Comparison of ENCODE assay signal across 22 mouse cellular contexts in the genomic region with DNA sequence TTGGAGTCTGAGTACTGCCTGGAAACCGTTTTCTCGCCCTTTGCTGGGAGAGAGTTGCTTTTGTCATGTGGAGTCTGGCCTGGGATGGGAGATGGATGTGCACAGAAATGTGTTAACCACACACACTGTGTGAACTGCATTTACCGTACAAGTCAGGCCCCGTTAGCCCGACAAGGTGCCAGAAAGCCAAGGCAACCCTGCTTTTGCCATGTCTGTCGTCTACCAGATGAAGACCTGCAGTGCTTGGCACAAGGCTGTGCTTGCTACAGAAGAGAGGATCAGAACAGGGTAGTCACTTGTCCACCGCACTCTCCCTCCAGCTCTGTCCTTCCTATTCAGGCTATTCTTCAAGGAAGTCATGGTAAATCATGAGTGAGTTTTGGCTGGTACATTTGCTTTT.
DNase-seq lines count a peak whose midpoint lies in the region; ATAC-seq lines count a peak whose summit lies in the region.
"Had no signal": no experiment of that assay in that cellular context is flagged by ENCODE, and none has a peak within 500 bp of the region (broad histone marks: within the 10 kb centered on the region; RNA-seq: fewer than 3 reads in every experiment).

No protein-coding gene starts in this region.

- no peak for DNase-seq in forebrain, embryonic 14.5 days (ENCODE audit: low spot score)
- peak; percentile 56 for DNase-seq in left cerebral cortex, postnatal 4 days
- DNase-seq in left cerebral cortex, adult 11 months (ENCODE audit: low spot score): no peak
- no peak for DNase-seq in limb, embryonic 10.5 days (ENCODE audit: low spot score)
- DNase-seq in thymus, postnatal 0 days (ENCODE audit: low spot score): no peak
- no peak for DNase-seq in heart, adult 11 months
- DNase-seq: cerebellum, adult 9-10 months; gastrocnemius, adult 2 months; heart, postnatal 36 days; kidney, adult 9 months; kidney, postnatal 25 days; layer of hippocampus, adult 9-11 months; liver, embryonic 13.5 days; lung, postnatal 4 days; retina, postnatal 1 day; thymus, postnatal 36 days had no signal

- H3K27ac ChIP-seq in forebrain, embryonic 14.5 days (ENCODE audit: low read depth, low read length): 0 out of 2 replicates have a peak overlapping the region, but pooled peaks have one; percentile 39
- no peak overlapping the region for H3K27ac ChIP-seq in forebrain, embryonic 12.5 days
- peak overlapping the region; percentile 9; the same call in 1 of the 2 replicates for H3K27ac ChIP-seq in embryonic facial prominence, embryonic 12.5 days
- H3K27ac ChIP-seq in limb, embryonic 10.5 days: peak overlapping the region; percentile 53
- H3K27ac ChIP-seq: gastrocnemius, adult 2 months; intestine, embryonic 15.5 days; limb, embryonic 13.5 days; liver, embryonic 13.5 days; lung, embryonic 15.5 days had no signal

- peaks cover 3% of the 10 kb centered on the region; the same call in 1 of the 2 replicates for H3K27me3 ChIP-seq in forebrain, embryonic 14.5 days (replicated peaks; ENCODE audit: control insufficient read depth, insufficient read depth, low read length)
- H3K27me3 ChIP-seq in forebrain, embryonic 12.5 days: peaks cover 69% of the 10 kb centered on the region
- no peaks in the 10 kb centered on the region for H3K27me3 ChIP-seq in embryonic facial prominence, embryonic 12.5 days
- H3K27me3 ChIP-seq in limb, embryonic 10.5 days (ENCODE audit: low read depth, poor library complexity, severe bottlenecking): peaks cover 17% of the 10 kb centered on the region; the same call in 1 of the 2 replicates
- H3K27me3 ChIP-seq: CH12.LX; intestine, embryonic 15.5 days; lung, embryonic 15.5 days had no signal

- ATAC-seq in forebrain, embryonic 14.5 days: no peak
- ATAC-seq in forebrain, embryonic 12.5 days (ENCODE audit: low FRiP score): no peak
- no peak for ATAC-seq in embryonic facial prominence, embryonic 12.5 days (ENCODE audit: insufficient number of reproducible peaks, insufficient read depth, low FRiP score, low TSS enrichment)
- ATAC-seq: intestine, embryonic 15.5 days had no signal

- H3K9ac ChIP-seq in forebrain, embryonic 14.5 days (ENCODE audit: low read length): no peak overlapping the region
- H3K9ac ChIP-seq in forebrain, embryonic 12.5 days: no peak overlapping the region
- peak overlapping the region; percentile 7; the same call in 1 of the 2 replicates for H3K9ac ChIP-seq in embryonic facial prominence, embryonic 12.5 days
- H3K9ac ChIP-seq: intestine, embryonic 15.5 days; limb, embryonic 13.5 days; liver, embryonic 13.5 days; lung, embryonic 15.5 days had no signal

- H3K4me2 ChIP-seq in forebrain, embryonic 14.5 days (ENCODE audit: low read length): no peak overlapping the region
- no peak overlapping the region for H3K4me2 ChIP-seq in forebrain, embryonic 12.5 days
- no peak overlapping the region for H3K4me2 ChIP-seq in embryonic facial prominence, embryonic 12.5 days (replicated peaks)
- H3K4me2 ChIP-seq: intestine, embryonic 15.5 days; limb, embryonic 13.5 days; liver, embryonic 13.5 days; lung, embryonic 15.5 days had no signal

- H3K9me3 ChIP-seq in forebrain, embryonic 14.5 days (replicated peaks; ENCODE audit: control insufficient read depth, low read length): no peaks in the 10 kb centered on the region
- H3K9me3 ChIP-seq in forebrain, embryonic 12.5 days: no peaks in the 10 kb centered on the region
- H3K9me3 ChIP-seq in embryonic facial prominence, embryonic 12.5 days: no peaks in the 10 kb centered on the region
- no peaks in the 10 kb centered on the region for H3K9me3 ChIP-seq in limb, embryonic 10.5 days (replicated peaks)
- H3K9me3 ChIP-seq: intestine, embryonic 15.5 days; limb, embryonic 13.5 days; liver, embryonic 13.5 days; lung, embryonic 15.5 days had no signal

- no peak overlapping the region for H3K4me3 ChIP-seq in forebrain, embryonic 14.5 days (ENCODE audit: low read depth, low read length)
- H3K4me3 ChIP-seq in forebrain, embryonic 12.5 days (replicated peaks): no peak overlapping the region
- H3K4me3 ChIP-seq in embryonic facial prominence, embryonic 12.5 days: no peak overlapping the region
- no peak overlapping the region for H3K4me3 ChIP-seq in limb, embryonic 10.5 days
- H3K4me3 ChIP-seq: gastrocnemius, adult 2 months; intestine, embryonic 15.5 days; limb, embryonic 13.5 days; liver, embryonic 13.5 days; lung, embryonic 15.5 days had no signal

- intact Hi-C loops in left cerebral cortex, postnatal 4 days (cut with DNase I): no loop called here

- 57% methylated on average over 7 of the region's 7 CpGs for WGBS in forebrain, embryonic 14.5 days
- 64% methylated on average over 7 of the region's 7 CpGs for WGBS in forebrain, embryonic 12.5 days
- WGBS in embryonic facial prominence, embryonic 12.5 days: 76% methylated on average over 7 of the region's 7 CpGs
- 70% methylated on average over 7 of the region's 7 CpGs for WGBS in limb, embryonic 10.5 days

- H3K36me3 ChIP-seq in forebrain, embryonic 14.5 days (ENCODE audit: control insufficient read depth, insufficient read depth, low read length): no peaks in the 10 kb centered on the region
- H3K36me3 ChIP-seq in forebrain, embryonic 12.5 days (replicated peaks): no peaks in the 10 kb centered on the region
- H3K36me3 ChIP-seq in embryonic facial prominence, embryonic 12.5 days: no peaks in the 10 kb centered on the region
- 0 out of 2 replicates have a peak, but pooled peaks cover 3% of the 10 kb centered on the region for H3K36me3 ChIP-seq in limb, embryonic 10.5 days
- H3K36me3 ChIP-seq: intestine, embryonic 15.5 days; limb, embryonic 13.5 days; liver, embryonic 13.5 days; lung, embryonic 15.5 days had no signal

- H3K4me1 ChIP-seq in forebrain, embryonic 14.5 days (ENCODE audit: control insufficient read depth, insufficient read depth, low read length): peaks cover 17% of the 10 kb centered on the region
- H3K4me1 ChIP-seq in forebrain, embryonic 12.5 days: peaks cover 44% of the 10 kb centered on the region
- peaks cover 64% of the 10 kb centered on the region for H3K4me1 ChIP-seq in embryonic facial prominence, embryonic 12.5 days
- H3K4me1 ChIP-seq in limb, embryonic 10.5 days: peaks cover 93% of the 10 kb centered on the region
- H3K4me1 ChIP-seq: liver, embryonic 13.5 days had no signal
